Mouse (Mus musculus) lung, postnatal 36 days (tissue): ENCODE measurements around the gene Agps.
A peak's percentile ranks its signal among the peaks of the same experiment; 100 is the strongest.

Source experiments
- DNase-seq: peaks from one replicate; pipeline ENCODE4 v3.0.0; 2022; ENCODE audit warnings: mixed read lengths

Gene Agps

GRCm38 (mm10) chr2:75831881-75832633 is at the start of gene Agps:
TSS of gene Agps (plus strand) at chr2:75832177.
- peak; percentile 89 for DNase-seq

GRCm38 (mm10) chr2:75786075-75786474 is 45.9 kb upstream of the Agps start:
- DNase-seq: peak; percentile 77

GRCm38 (mm10) chr2:75788511-75788910 is 43.5 kb upstream of the Agps start:
- DNase-seq: no peak

- no peak for DNase-seq
Observed at GRCm38 (mm10) chr2:75789959-75790523, 41.9 kb upstream of the Agps start.

GRCm38 (mm10) chr2:75791561-75792308 is 40.2 kb upstream of the Agps start:
- no peak for DNase-seq

GRCm38 (mm10) chr2:75792377-75793203 is 39.4 kb upstream of the Agps start:
- peak; percentile 77 for DNase-seq

GRCm38 (mm10) chr2:75796181-75796580 is 35.8 kb upstream of the Agps start:
- no peak for DNase-seq

GRCm38 (mm10) chr2:75798434-75798970 is 33.5 kb upstream of the Agps start:
- DNase-seq: no peak

- no peak for DNase-seq
Observed at GRCm38 (mm10) chr2:75805767-75806166, 26.2 kb upstream of the Agps start.

GRCm38 (mm10) chr2:75806891-75807290 is 25.1 kb upstream of the Agps start:
- DNase-seq: no peak

- no peak for DNase-seq
Observed at GRCm38 (mm10) chr2:75807460-75807859, 24.5 kb upstream of the Agps start.

GRCm38 (mm10) chr2:75814880-75815279 is 17.1 kb upstream of the Agps start:
- DNase-seq: peak; percentile 7

GRCm38 (mm10) chr2:75815521-75815920 is 16.5 kb upstream of the Agps start:
- DNase-seq: no peak

GRCm38 (mm10) chr2:75816673-75817072 is 15.3 kb upstream of the Agps start:
- DNase-seq: no peak

GRCm38 (mm10) chr2:75818719-75819118 is 13.3 kb upstream of the Agps start:
- DNase-seq: no peak

GRCm38 (mm10) chr2:75819796-75820195 is 12.2 kb upstream of the Agps start:
- DNase-seq: no peak

GRCm38 (mm10) chr2:75821971-75822751 is 9.8 kb upstream of the Agps start:
- DNase-seq: no peak

- peak; percentile 3 for DNase-seq
Observed at GRCm38 (mm10) chr2:75823736-75824135, 8.2 kb upstream of the Agps start.

GRCm38 (mm10) chr2:75824144-75824543 is 7.8 kb upstream of the Agps start:
- DNase-seq: no peak

GRCm38 (mm10) chr2:75824846-75825245 is 7.1 kb upstream of the Agps start:
- no peak for DNase-seq

- DNase-seq: no peak
Observed at GRCm38 (mm10) chr2:75825603-75826002, 6.4 kb upstream of the Agps start.
